Mouse (Mus musculus) heart, embryonic 15.5 days (tissue): Measurements from ENCODE around the gene Ccdc187. TPM values are rescaled to one million over a fixed set of nuclear protein-coding genes. Genes with fewer than 3 reads are reported as not detected.

ENCODE experiments used
- ATAC-seq: fragments of 200-750 bp; cut with Nextera tagmentation; replicated peaks from 2 replicates; pipeline ENCODE4 v1.8.0; 2017; ENCODE audit warnings: low read depth, moderate TSS enrichment; ENCODE audit not compliant: insufficient number of reproducible peaks, insufficient read depth, low FRiP score
- H3K27ac ChIP-seq: fragments of 300-500 bp; sonication (generic); 2 replicates; pipeline ENCODE4 v1.5.1; 2015; ENCODE audit warnings: mild to moderate bottlenecking, inconsistent platforms
- H3K27me3 ChIP-seq: fragments of 300-500 bp; sonication (generic); 2 replicates; pipeline ENCODE4 v1.6.1; 2015; ENCODE audit warnings: inconsistent platforms
- H3K36me3 ChIP-seq: fragments of 300-500 bp; sonication (generic); 2 replicates; pipeline ENCODE4 v1.6.1; 2015; ENCODE audit warnings: mild to moderate bottlenecking, inconsistent platforms
- H3K4me1 ChIP-seq: fragments of 300-500 bp; sonication (generic); replicated peaks from 2 replicates; pipeline ENCODE4 v1.6.1; 2015; ENCODE audit warnings: inconsistent platforms
- H3K4me2 ChIP-seq: fragments of 300-500 bp; sonication (generic); 2 replicates; pipeline ENCODE4 v1.6.1; 2015; ENCODE audit warnings: inconsistent platforms, mild to moderate bottlenecking, moderate library complexity
- H3K4me3 ChIP-seq: fragments of 300-500 bp; sonication (generic); 2 replicates; pipeline ENCODE4 v1.5.1; 2015; ENCODE audit warnings: mild to moderate bottlenecking, inconsistent platforms
- H3K9ac ChIP-seq: fragments of 300-500 bp; sonication (generic); 2 replicates; pipeline ENCODE4 v1.6.1; 2015; ENCODE audit warnings: mild to moderate bottlenecking, inconsistent platforms
- H3K9me3 ChIP-seq: fragments of 300-500 bp; sonication (generic); replicated peaks from 2 replicates; pipeline ENCODE4 v1.6.1; 2016; ENCODE audit warnings: inconsistent platforms
- WGBS: fragments of 180-500 bp; shearing (Covaris S2); methylation state at CpG from one replicate; pipeline ENCODE4 v1.1.7; 2015; ENCODE audit warnings: mixed read lengths; 5-methylcytosine and 5-hydroxymethylcytosine counted together
- polyA plus RNA-seq: library from polyadenylated mRNA; unstranded; fragments of >200 nt; fragmentation: Nextera tagmentation; extraction: Ambion mirVana; gene quantifications from 2 replicates; pipeline ENCODE4 v1.2.1, GENCODE M21; 2015

The Ccdc187 gene
- polyA plus RNA-seq, 1 experiment from 2014 or later = 0.08 TPM

DNA sequence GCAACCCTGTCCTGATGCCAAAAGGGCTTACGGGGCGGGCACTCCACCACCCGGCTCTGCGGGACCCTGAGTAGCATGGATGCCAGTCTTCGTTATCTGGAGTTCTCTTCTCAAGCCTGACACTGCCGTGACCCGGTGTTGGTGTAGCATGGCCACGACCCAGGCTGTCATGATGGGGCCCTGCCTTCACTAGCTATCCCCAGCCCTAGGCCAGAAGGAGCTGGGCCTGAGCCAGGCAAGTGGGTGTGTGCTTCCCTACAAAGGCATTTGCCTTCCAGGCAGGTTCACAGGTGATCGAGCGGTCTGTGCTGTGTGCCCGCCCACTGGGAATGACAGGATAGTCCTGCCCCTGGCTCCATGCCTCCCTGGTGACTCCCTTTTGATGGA is 21.6 kb upstream of the Ccdc187 start:
- no peaks in the 10 kb centered on the region for H3K36me3 ChIP-seq
- H3K4me3 ChIP-seq = peak overlapping the region; percentile 86
- peak overlapping the region; percentile 96 for H3K27ac ChIP-seq
- WGBS = 2% methylated on average over 11 of the region's 11 CpGs
- peak; percentile 23 for ATAC-seq
- H3K9me3 ChIP-seq = no peaks in the 10 kb centered on the region
- peaks cover 71% of the 10 kb centered on the region for H3K4me1 ChIP-seq
- H3K9ac ChIP-seq = peak overlapping the region; percentile 96
- H3K27me3 ChIP-seq = no peaks in the 10 kb centered on the region
- H3K4me2 ChIP-seq = peak overlapping the region; percentile 78

DNA sequence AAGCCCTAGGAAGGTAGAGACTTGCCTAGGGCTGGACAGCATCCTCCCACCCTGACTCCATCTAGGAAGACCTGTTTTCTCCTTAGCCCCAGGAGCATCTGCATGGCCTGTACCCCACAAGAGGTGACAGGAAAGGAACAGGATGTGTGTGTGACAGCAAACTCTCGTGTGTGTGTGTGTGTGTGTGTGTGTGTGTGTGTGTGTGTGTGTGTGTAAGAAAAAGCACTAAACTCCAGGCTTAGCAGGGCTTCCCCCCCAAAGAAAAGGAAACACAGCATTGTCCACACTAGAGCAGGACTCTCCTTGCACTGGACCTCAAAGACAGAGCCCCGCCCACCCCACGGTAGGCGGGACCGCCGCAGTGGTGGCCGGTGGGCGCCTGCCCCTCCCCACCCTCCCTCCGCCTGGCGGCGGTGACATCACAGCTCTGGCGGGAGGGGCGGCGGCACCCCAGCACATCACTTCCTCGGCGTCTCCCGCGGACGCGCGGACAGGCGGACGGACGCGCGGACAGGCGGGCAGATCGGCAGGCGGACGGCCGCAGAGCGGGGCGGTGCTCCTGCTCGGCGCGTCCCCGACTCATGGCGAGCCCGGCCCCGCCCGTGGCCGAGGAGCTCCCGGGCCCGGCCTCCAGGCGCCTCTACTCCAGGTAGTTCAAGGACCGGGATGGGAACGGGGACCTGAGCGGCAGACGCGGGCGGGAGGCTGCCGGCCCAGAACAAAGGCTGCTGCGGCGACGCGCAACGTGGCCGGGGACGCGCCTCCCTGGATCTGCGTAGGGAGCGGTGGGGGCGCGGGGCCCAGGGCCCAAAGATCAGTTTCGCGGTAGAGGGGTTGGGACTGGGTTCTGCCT is 20.9 kb upstream of the Ccdc187 start, which contains the start of gene Gpsm1:
Gene Gpsm1, plus strand, starts transcription at position 444 of the 853 bp plus-strand sequence.
- peak within 1 kb of the TSS; percentile 96 for H3K27ac ChIP-seq
- under 1% methylated on average over 57 of the region's 66 CpGs for WGBS
- peaks cover 65% of the 10 kb centered on the region for H3K4me1 ChIP-seq
- peak within 1 kb of the TSS; percentile 86 for H3K4me3 ChIP-seq
- peak; percentile 85 for ATAC-seq
- no peaks in the 10 kb centered on the region for H3K36me3 ChIP-seq
- no peaks in the 10 kb centered on the region for H3K27me3 ChIP-seq
- peak within 1 kb of the TSS; percentile 78 for H3K4me2 ChIP-seq
- no peaks in the 10 kb centered on the region for H3K9me3 ChIP-seq
- H3K9ac ChIP-seq = peak within 1 kb of the TSS; percentile 96

GRCm38 (mm10) chr2:26314281-26315071 is 20.1 kb upstream of the Ccdc187 start:
- H3K4me1 ChIP-seq = peaks cover 64% of the 10 kb centered on the region
- no peaks in the 10 kb centered on the region for H3K27me3 ChIP-seq
- H3K27ac ChIP-seq = peak overlapping the region; percentile 96
- 42% methylated on average over 13 of the region's 13 CpGs for whole genome bisulfite sequencing
- no peaks in the 10 kb centered on the region for H3K36me3 ChIP-seq
- no peaks in the 10 kb centered on the region for H3K9me3 ChIP-seq
- H3K4me3 ChIP-seq = peak overlapping the region; percentile 86
- peak overlapping the region; percentile 78 for H3K4me2 ChIP-seq
- no peak; the same call in 1 of the 2 replicates for ATAC-seq
- peak overlapping the region; percentile 96; the same call in 1 of the 2 replicates for H3K9ac ChIP-seq

- Histone ChIP-seq H3K36me3 (no peaks in the 10 kb centered on the region), H3K9ac (no peak overlapping the region), H3K27me3 (no peaks in the 10 kb centered on the region), H3K4me2 (no peak overlapping the region), H3K4me3 (no peak overlapping the region), H3K4me1 (peaks cover 62% of the 10 kb centered on the region), H3K9me3 (no peaks in the 10 kb centered on the region), H3K27ac (peak overlapping the region; percentile 96)
- ATAC-seq = no peak
- WGBS = 90% methylated on average over 1 of the region's 1 CpGs
Measured at GRCm38 (mm10) chr2:26313394-26313793, 19.0 kb upstream of the Ccdc187 start.

DNA sequence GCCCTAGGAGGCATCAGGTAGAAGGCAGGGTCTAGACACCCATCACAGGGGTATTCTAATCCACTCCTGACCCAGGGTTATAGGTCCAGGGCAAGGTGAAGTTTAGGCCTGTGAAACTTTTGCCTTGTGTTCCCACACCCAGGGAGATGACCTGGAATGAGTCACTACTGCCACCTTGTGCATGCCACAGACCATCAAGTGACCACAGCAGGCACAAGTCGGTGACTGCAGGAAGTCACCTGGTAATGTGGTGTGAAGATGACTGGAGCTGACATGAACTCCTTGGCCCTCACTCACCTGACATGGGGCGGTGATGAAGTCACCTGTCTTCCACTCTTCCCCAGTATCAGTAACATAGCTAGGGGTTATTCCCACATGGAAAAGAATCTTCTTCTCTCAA is 18.5 kb upstream of the Ccdc187 start:
- Histone ChIP-seq H3K36me3 (no peaks in the 10 kb centered on the region), H3K9ac (no peak overlapping the region), H3K4me3 (no peak overlapping the region), H3K27ac (no peak overlapping the region), H3K4me2 (no peak overlapping the region), H3K9me3 (no peaks in the 10 kb centered on the region), H3K4me1 (peaks cover 56% of the 10 kb centered on the region), H3K27me3 (no peaks in the 10 kb centered on the region)
- WGBS = 51% methylated on average over 2 of the region's 2 CpGs
- no peak for ATAC-seq

DNA sequence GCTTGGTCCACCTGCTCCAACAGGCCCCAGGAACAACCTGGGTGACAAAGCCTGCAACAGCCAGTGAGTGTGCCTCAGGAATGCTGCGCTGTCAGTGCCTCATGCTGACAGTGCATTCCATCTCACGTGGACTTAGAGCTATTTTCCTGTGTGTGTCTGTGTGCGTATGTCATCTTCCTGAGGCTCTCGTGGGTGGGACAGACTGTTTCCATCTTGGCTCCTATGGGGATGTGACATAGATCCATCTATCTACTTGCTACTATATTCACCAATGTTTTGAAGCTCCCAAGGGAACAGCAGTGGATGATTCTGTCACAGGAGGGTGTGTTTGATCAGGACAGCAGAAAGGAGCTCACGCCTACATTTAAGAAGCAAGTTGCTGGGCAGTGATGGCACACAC is 17.6 kb upstream of the Ccdc187 start:
- no peak overlapping the region for H3K4me3 ChIP-seq
- H3K4me1 ChIP-seq = peaks cover 47% of the 10 kb centered on the region
- no peaks in the 10 kb centered on the region for H3K36me3 ChIP-seq
- H3K27ac ChIP-seq = no peak overlapping the region
- ATAC-seq = no peak
- 0 out of 2 replicates have a peak overlapping the region, but pooled peaks have one; percentile 8 for H3K9ac ChIP-seq
- H3K27me3 ChIP-seq = no peaks in the 10 kb centered on the region
- H3K4me2 ChIP-seq = no peak overlapping the region
- 47% methylated on average over 5 of the region's 5 CpGs for WGBS
- H3K9me3 ChIP-seq = no peaks in the 10 kb centered on the region

- Histone ChIP-seq H3K4me2 (peak overlapping the region; percentile 9; the same call in 1 of the 2 replicates), H3K27me3 (no peaks in the 10 kb centered on the region), H3K4me3 (no peak overlapping the region), H3K9ac (no peak overlapping the region), H3K27ac (peak overlapping the region; percentile 71), H3K4me1 (peaks cover 33% of the 10 kb centered on the region), H3K9me3 (no peaks in the 10 kb centered on the region), H3K36me3 (no peaks in the 10 kb centered on the region)
- ATAC-seq = peak; percentile 61
- WGBS = 10% methylated on average over 10 of the region's 10 CpGs
Measured at GRCm38 (mm10) chr2:26309739-26310138, 15.4 kb upstream of the Ccdc187 start.

GRCm38 (mm10) chr2:26306702-26307101 is 12.3 kb upstream of the Ccdc187 start:
- H3K4me1 ChIP-seq = peaks cover 16% of the 10 kb centered on the region
- no peaks in the 10 kb centered on the region for H3K36me3 ChIP-seq
- no peak overlapping the region for H3K9ac ChIP-seq
- 84% methylated on average over 3 of the region's 3 CpGs for WGBS
- no peaks in the 10 kb centered on the region for H3K27me3 ChIP-seq
- no peak for ATAC-seq
- H3K4me2 ChIP-seq = no peak overlapping the region
- H3K9me3 ChIP-seq = no peaks in the 10 kb centered on the region
- no peak overlapping the region for H3K27ac ChIP-seq
- H3K4me3 ChIP-seq = no peak overlapping the region

DNA sequence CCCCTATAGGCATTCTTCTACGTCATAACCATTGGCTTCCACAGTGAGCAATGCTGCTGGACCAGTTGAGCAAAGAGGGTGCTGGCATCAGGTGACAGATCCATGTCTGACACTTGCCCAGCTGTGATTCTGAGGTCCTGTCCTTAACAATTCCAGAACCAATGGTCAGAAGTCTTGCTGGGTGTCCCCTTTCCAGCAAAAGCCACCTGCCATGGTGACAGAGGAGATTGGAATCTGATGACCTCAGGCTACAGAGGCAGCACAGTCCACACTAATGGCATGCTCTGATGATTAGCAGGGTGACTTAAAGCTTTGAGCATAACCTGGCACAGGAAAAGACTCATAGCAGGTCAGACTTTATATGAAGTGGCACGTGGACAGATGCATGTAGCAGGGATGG is 11.2 kb upstream of the Ccdc187 start:
- 61% methylated on average over 2 of the region's 2 CpGs for WGBS
- ATAC-seq = no peak

GRCm38 (mm10) chr2:26304711-26305110 is 10.4 kb upstream of the Ccdc187 start:
- Histone ChIP-seq H3K4me1 (peaks cover 22% of the 10 kb centered on the region), H3K36me3 (no peaks in the 10 kb centered on the region), H3K4me3 (no peak overlapping the region), H3K27ac (no peak overlapping the region), H3K9me3 (no peaks in the 10 kb centered on the region), H3K27me3 (no peaks in the 10 kb centered on the region), H3K9ac (no peak overlapping the region), H3K4me2 (no peak overlapping the region)
- 57% methylated on average over 1 of the region's 1 CpGs for WGBS
- no peak for ATAC-seq

More for the DNA sequence above, 11.2 kb upstream of the Ccdc187 start:
- Histone ChIP-seq H3K9ac (no peak overlapping the region), H3K9me3 (no peaks in the 10 kb centered on the region), H3K27me3 (no peaks in the 10 kb centered on the region), H3K27ac (no peak overlapping the region), H3K36me3 (no peaks in the 10 kb centered on the region), H3K4me3 (no peak overlapping the region), H3K4me1 (peaks cover 19% of the 10 kb centered on the region), H3K4me2 (no peak overlapping the region)

DNA sequence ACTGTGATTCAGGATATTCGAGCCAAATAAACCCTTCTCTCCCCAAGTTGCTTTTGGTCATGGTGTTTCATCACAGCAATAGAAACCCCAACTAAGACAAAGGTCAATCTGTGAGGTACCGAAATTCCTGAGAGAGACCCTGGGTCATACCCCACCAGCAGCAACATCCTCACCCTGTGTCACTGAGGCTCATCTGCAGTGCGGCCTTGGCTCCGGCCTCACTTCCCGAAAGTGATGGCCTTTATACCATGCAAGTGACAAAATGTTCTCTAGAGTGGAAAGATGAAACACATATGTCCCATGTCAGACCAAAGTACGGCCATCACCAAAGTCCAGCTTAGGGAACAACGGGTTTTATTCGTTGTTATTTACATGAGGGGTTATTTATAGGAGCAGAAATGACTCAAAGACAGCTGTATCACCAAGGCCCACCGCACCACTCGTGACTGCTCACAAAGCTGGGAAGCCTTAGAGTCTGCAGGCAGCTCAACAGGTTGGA is 7.7 kb upstream of the Ccdc187 start:
- Histone ChIP-seq H3K27ac (no peak overlapping the region), H3K36me3 (no peaks in the 10 kb centered on the region), H3K9ac (no peak overlapping the region), H3K27me3 (no peaks in the 10 kb centered on the region), H3K4me2 (no peak overlapping the region), H3K9me3 (no peaks in the 10 kb centered on the region), H3K4me1 (peaks cover 39% of the 10 kb centered on the region), H3K4me3 (no peak overlapping the region)
- WGBS = 79% methylated on average over 10 of the region's 10 CpGs
- ATAC-seq = no peak
